Mouse (Mus musculus) neutrophil, adult 5-6 weeks (primary cell): ENCODE data around the gene Scube3. TPM values are rescaled to one million over a fixed set of nuclear protein-coding genes. Genes with fewer than 3 reads are reported as not detected.
A peak's percentile ranks its signal among the peaks of the same experiment; 100 is the strongest.
"Not testable (repeated sequence)": the region's sequence is repeated elsewhere in the genome, so short reads cannot be mapped to it uniquely, and the experiment has no call there.

Experiments
- ATAC-seq: fragments of 151-379, 151-347 bp; 2 replicates; pipeline ENCODE4 v1.8.0; 2017; ENCODE audit warnings: mild to moderate bottlenecking, moderate TSS enrichment; ENCODE audit not compliant: insufficient number of reproducible peaks, poor library complexity, low FRiP score, severe bottlenecking; ENCODE audit errors: extremely low read depth
- total RNA-seq: library from RNA; stranded (forward); fragments of 200-1000 nt; gene quantifications from 2 replicates; pipeline ENCODE4 v1.2.3, GENCODE M21; 2017

Scube3 gene
- total RNA-seq, 1 experiment from 2014 or later, result 0.12 TPM

GRCm38 (mm10) chr17:28208314-28208612 is 66.3 kb downstream of the Scube3 start:
- ATAC-seq, result no peak

GRCm38 (mm10) chr17:28209457-28210110 is 67.6 kb downstream of the Scube3 start:
- peak; percentile 20; the same call in 1 of the 2 replicates for ATAC-seq

GRCm38 (mm10) chr17:28211921-28212341 is 70.0 kb downstream of the Scube3 start:
- ATAC-seq, result peak; percentile 57

GRCm38 (mm10) chr17:28212391-28212790 is 70.5 kb downstream of the Scube3 start:
- no peak for ATAC-seq

- ATAC-seq, result no peak
Observed at GRCm38 (mm10) chr17:28213236-28213635, 71.3 kb downstream of the Scube3 start.

- ATAC-seq, result no peak
Observed at GRCm38 (mm10) chr17:28216791-28217190, 74.8 kb downstream of the Scube3 start.

GRCm38 (mm10) chr17:28217721-28218649 is 76.0 kb downstream of the Scube3 start:
- peak; percentile 81 for ATAC-seq

GRCm38 (mm10) chr17:28222463-28222862 is 80.5 kb downstream of the Scube3 start:
- ATAC-seq, result not testable (repeated sequence)

- ATAC-seq, result peak; percentile 86
Observed at GRCm38 (mm10) chr17:28223561-28224391, 81.8 kb downstream of the Scube3 start.

Other genes starting within 250 kb of the Scube3 start
- gene Anks1, start 232.8 kb upstream of the Scube3 start, total RNA-seq, result 30.6 and 31.7 TPM in 2 replicates
- 20.4 and 52.5 TPM in 2 replicates for gene Taf11, start 232.3 kb upstream of the Scube3 start, total RNA-seq
- 1.0 and 2.9 TPM in 2 replicates for gene Tcp11, start 61.5 kb upstream of the Scube3 start, total RNA-seq
- 9.0 and 12.8 TPM in 2 replicates for gene Zfp523, start 35.0 kb downstream of the Scube3 start, total RNA-seq
- gene Def6, start 65.6 kb downstream of the Scube3 start, total RNA-seq, result 110 and 136 TPM in 2 replicates
- gene Ppard, start 90.6 kb downstream of the Scube3 start, total RNA-seq, result 12.6 and 19.4 TPM in 2 replicates
- gene Fance, start 171.4 kb downstream of the Scube3 start, total RNA-seq, result 11.9 and 23.3 TPM in 2 replicates
- 433 and 443 TPM in 2 replicates for gene Rpl10a, start 186.3 kb downstream of the Scube3 start, total RNA-seq
- gene Tead3, start 208.7 kb downstream of the Scube3 start, total RNA-seq, result not detected in 2 replicates
- not detected in 2 replicates for gene Tulp1, start 223.1 kb downstream of the Scube3 start, total RNA-seq